Mouse (Mus musculus) liver, embryonic 14.5 days (tissue): ENCODE results near the gene Borcs5. TPM values are rescaled to one million over a fixed set of nuclear protein-coding genes. Genes with fewer than 3 reads are reported as not detected.
A peak's percentile ranks its signal among the peaks of the same experiment; 100 is the strongest.

Experiments used
- ATAC-seq: fragments of 200-750 bp; cut with Nextera tagmentation; 2 replicates; pipeline ENCODE4 v1.8.0; 2017; ENCODE audit warnings: moderate number of reproducible peaks, mild to moderate bottlenecking, moderate library complexity; ENCODE audit not compliant: insufficient read depth
- DNase-seq, 3 experiments: peaks; one replicate each; pipeline ENCODE4 v3.0.0-alpha.2; 2012 to 2013; ENCODE audit warnings: low read depth in 3 of 3, low spot score in 3 of 3
- H3K27ac ChIP-seq: fragments of 300-500 bp; sonication (generic); 2 replicates; pipeline ENCODE4 v1.5.1; 2014; ENCODE audit warnings: moderate library complexity, mild to moderate bottlenecking, control low read depth, inconsistent platforms
- H3K27me3 ChIP-seq: fragments of 300-500 bp; sonication (generic); 2 replicates; pipeline ENCODE4 v1.6.1; 2014; ENCODE audit warnings: mild to moderate bottlenecking, low read length, moderate library complexity; ENCODE audit not compliant: control insufficient read depth, insufficient read depth
- H3K36me3 ChIP-seq: fragments of 300-500 bp; sonication (generic); replicated peaks from 2 replicates; pipeline ENCODE4 v1.6.1; 2014; ENCODE audit warnings: low read depth; ENCODE audit not compliant: control insufficient read depth, insufficient read depth
- H3K4me1 ChIP-seq, 2 experiments: fragments of 200-500 bp in 1 of 2; fragments of 300-500 bp in 1 of 2; sonication (generic) in 1 of 2; replicated peaks; 2 replicates each; pipeline ENCODE4 v1.6.1; 2012 to 2014; ENCODE audit warnings: antibody characterized with exemption in 1 of 2, inconsistent platforms in 1 of 2, low read length in 1 of 2; ENCODE audit not compliant: control insufficient read depth in 2 of 2, insufficient read depth in 2 of 2
- H3K4me2 ChIP-seq: fragments of 300-500 bp; sonication (generic); 2 replicates; pipeline ENCODE4 v1.6.1; 2014; ENCODE audit warnings: low read depth, mild to moderate bottlenecking, control low read depth, moderate library complexity
- H3K4me3 ChIP-seq, 2 experiments: fragments of 200-500 bp in 1 of 2; fragments of 300-500 bp in 1 of 2; sonication (generic) in 1 of 2; 2 replicates each; pipeline ENCODE4 v1.5.1; 2012 to 2014; ENCODE audit warnings: low read depth in 2 of 2, low read length in 2 of 2, mild to moderate bottlenecking in 2 of 2, control low read depth in 1 of 2, inconsistent platforms in 1 of 2, moderate library complexity in 1 of 2; ENCODE audit not compliant: insufficient read depth in 1 of 2
- H3K9ac ChIP-seq: fragments of 300-500 bp; sonication (generic); replicated peaks from 2 replicates; pipeline ENCODE4 v1.6.1; 2014; ENCODE audit warnings: mild to moderate bottlenecking, control low read depth, moderate library complexity
- H3K9me3 ChIP-seq: fragments of 300-500 bp; sonication (generic); 2 replicates; pipeline ENCODE4 v1.6.1; 2016; ENCODE audit warnings: low read length, mixed read lengths; ENCODE audit not compliant: control insufficient read depth
- CTCF ChIP-seq: IDR thresholded peaks from 2 replicates; pipeline ENCODE4 v1.5.1; 2016; ENCODE audit warnings: antibody characterized with exemption, low read depth, control low read depth
- EP300 ChIP-seq: IDR thresholded peaks from 2 replicates; pipeline ENCODE4 v1.6.1; 2016; ENCODE audit warnings: antibody characterized with exemption, low read depth
- WGBS: fragments of 180-500 bp; shearing (Covaris S2); extraction: QIAGEN DNeasy Blood & Tissue Kit; methylation state at CpG from one replicate; pipeline ENCODE4 v1.1.7; 2014; ENCODE audit not compliant: insufficient replicate concordance; 5-methylcytosine and 5-hydroxymethylcytosine counted together
- polyA plus RNA-seq, 2 experiments: library from polyadenylated mRNA; depleted of rRNA in 1 of 2; stranded (reverse) in 1 of 2; unstranded in 1 of 2; fragments of >200 nt; fragmentation: Nextera tagmentation in 1 of 2; extraction: Ambion mirVana in 1 of 2; gene quantifications; 2 replicates each; pipeline versions ENCODE4 v1.2.1 to v1.2.3; 2012 to 2014

Gene Borcs5
- polyA plus RNA-seq (2012; rRNA removed), result 4.5 and 4.7 TPM in 2 replicates
- polyA plus RNA-seq (2014; fragmentation: Nextera tagmentation; extraction: Ambion mirVana), result 8.0 and 9.3 TPM in 2 replicates

GRCm38 (mm10) chr6:134639210-134639609 lies at the start of gene Borcs5:
Borcs5 (plus strand) TSS chr6:134639510.
- Histone ChIP-seq H3K4me2 (no peak within 1 kb of the TSS), H3K27me3 (no peaks in the 10 kb centered on the region), H3K27ac (no peak within 1 kb of the TSS), H3K4me1 (peaks cover 9% of the 10 kb centered on the region in 2 experiments), H3K9ac (no peak within 1 kb of the TSS), H3K4me3 (no peak within 1 kb of the TSS), H3K9me3 (no peaks in the 10 kb centered on the region), H3K36me3 (no peaks in the 10 kb centered on the region)
- DNase-seq, result no peak
- TF ChIP-seq CTCF (no peak), EP300 (no peak)
- 66% methylated on average over 3 of the region's 3 CpGs for WGBS
- ATAC-seq, result no peak

DNA sequence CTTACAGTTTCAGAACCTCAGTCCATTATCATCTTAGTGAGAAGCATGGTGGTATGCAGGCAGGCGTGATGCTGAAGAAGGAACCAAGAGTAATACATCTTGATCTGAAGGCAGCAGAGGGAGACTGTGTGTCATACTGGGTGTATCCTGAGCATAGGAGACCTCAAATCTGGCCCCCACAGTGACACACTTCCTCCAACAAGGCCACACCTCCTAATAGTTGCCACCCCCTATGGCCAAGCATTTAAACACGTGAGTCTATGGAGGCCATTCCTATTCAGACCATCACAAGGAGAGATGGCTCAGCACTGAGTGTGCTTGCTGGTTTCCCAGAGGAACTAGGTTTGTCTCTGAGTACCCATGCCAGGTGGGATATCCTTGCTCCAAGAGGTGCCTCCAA lies 47.7 kb upstream of the Borcs5 start:
- DNase-seq (no peak), ATAC-seq (no peak)
- H3K27me3 ChIP-seq, result no peaks in the 10 kb centered on the region
- H3K9me3 ChIP-seq, result no peaks in the 10 kb centered on the region
- no peaks in the 10 kb centered on the region for H3K4me1 ChIP-seq
- H3K27ac ChIP-seq, result no peak overlapping the region
- no peak overlapping the region for H3K9ac ChIP-seq
- TF ChIP-seq CTCF, result no peak
- no peak for TF ChIP-seq EP300
- H3K36me3 ChIP-seq, result no peaks in the 10 kb centered on the region
- 56% methylated on average over 2 of the region's 2 CpGs for WGBS
- no peak overlapping the region for H3K4me3 ChIP-seq
- no peak overlapping the region for H3K4me2 ChIP-seq

- no peak overlapping the region for H3K27ac ChIP-seq
- H3K9me3 ChIP-seq, result no peaks in the 10 kb centered on the region
- H3K4me1 ChIP-seq, result no peaks in the 10 kb centered on the region; a peak in 1 of 4 replicates
- H3K4me2 ChIP-seq, result peak overlapping the region; percentile 31
- H3K27me3 ChIP-seq, result no peaks in the 10 kb centered on the region
- H3K4me3 ChIP-seq, result no peak overlapping the region
- TF ChIP-seq CTCF (no peak), EP300 (no peak)
- H3K36me3 ChIP-seq, result no peaks in the 10 kb centered on the region
- H3K9ac ChIP-seq, result no peak overlapping the region
- DNase-seq, result no peak
- ATAC-seq, result no peak
- WGBS, result 21% methylated on average over 20 of the region's 21 CpGs
Observed at GRCm38 (mm10) chr6:134594569-134595442, 44.5 kb upstream of the Borcs5 start.

- no peak overlapping the region for H3K4me3 ChIP-seq
- no peak overlapping the region for H3K9ac ChIP-seq
- H3K27me3 ChIP-seq, result no peaks in the 10 kb centered on the region
- no peaks in the 10 kb centered on the region for H3K36me3 ChIP-seq
- no peak overlapping the region for H3K27ac ChIP-seq
- H3K9me3 ChIP-seq, result no peaks in the 10 kb centered on the region
- no peak overlapping the region for H3K4me2 ChIP-seq
- TF ChIP-seq CTCF (no peak), EP300 (no peak)
- H3K4me1 ChIP-seq, result peaks cover 0 to 2% of the 10 kb centered on the region in 2 experiments; a peak in 1 of 4 replicates
- ATAC-seq (no peak), DNase-seq (no peak)
- WGBS, result 62% methylated on average over 6 of the region's 6 CpGs
Observed at GRCm38 (mm10) chr6:134597651-134598229, 41.6 kb upstream of the Borcs5 start.

DNA sequence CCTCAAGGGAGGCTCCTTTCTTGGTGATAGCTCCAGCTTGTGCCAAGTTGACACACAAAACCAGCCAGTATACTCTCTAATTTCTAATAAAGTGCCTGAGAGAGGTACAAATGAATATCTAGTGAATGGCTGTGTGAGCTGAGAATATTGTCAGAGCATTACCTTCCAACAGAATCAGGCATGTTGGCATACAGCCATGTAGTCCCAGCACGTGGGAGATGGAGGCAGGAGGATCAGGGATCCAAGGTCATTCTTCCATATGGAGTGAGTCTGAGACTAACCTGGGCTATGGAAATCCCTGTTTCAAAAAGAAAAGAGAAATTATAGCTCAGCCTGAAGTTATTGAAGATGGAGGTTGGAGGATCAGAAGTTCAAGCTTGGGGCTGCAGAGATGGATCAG lies 40.1 kb upstream of the Borcs5 start:
- Histone ChIP-seq H3K9ac (no peak overlapping the region), H3K36me3 (no peaks in the 10 kb centered on the region), H3K4me2 (no peak overlapping the region), H3K27me3 (no peaks in the 10 kb centered on the region), H3K27ac (no peak overlapping the region), H3K4me1 (peaks cover 0 to 2% of the 10 kb centered on the region in 2 experiments; a peak in 1 of 4 replicates), H3K4me3 (no peak overlapping the region), H3K9me3 (no peaks in the 10 kb centered on the region)
- DNase-seq (no peak), ATAC-seq (no peak)
- 36% methylated on average over 1 of the region's 1 CpGs for WGBS
- no peak for TF ChIP-seq CTCF
- TF ChIP-seq EP300, result no peak
